Mouse (Mus musculus) CD4-positive, CD25-positive, alpha-beta regulatory T cell, adult 2 months (primary cell): ENCODE data around the gene Lrp2.

Experiments used
- DNase-seq: peaks from one replicate; pipeline ENCODE4 v3.0.0-alpha.2; 2012; ENCODE audit warnings: low read depth, low spot score

Lrp2 gene

DNA sequence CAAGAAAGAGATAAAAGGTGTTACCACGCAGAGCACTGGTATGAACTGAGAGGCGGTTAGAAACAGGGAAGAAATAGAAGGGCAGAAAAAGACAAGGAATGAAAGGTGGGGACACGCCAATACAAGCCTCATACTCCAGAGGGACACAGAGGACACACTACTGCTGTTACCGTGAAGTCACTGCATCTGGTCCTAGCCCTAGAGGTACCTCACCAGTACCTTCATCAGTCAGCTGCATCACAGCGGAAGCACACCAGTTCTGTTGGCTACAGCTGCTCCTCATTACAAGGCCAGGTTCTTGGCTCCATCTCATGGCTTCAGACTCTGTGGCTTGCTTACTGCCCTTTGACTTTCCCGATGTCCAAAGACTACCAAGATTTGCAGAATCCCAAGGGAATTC, 184.0 kb downstream of the Lrp2 start:
- DNase-seq, result no peak

DNA sequence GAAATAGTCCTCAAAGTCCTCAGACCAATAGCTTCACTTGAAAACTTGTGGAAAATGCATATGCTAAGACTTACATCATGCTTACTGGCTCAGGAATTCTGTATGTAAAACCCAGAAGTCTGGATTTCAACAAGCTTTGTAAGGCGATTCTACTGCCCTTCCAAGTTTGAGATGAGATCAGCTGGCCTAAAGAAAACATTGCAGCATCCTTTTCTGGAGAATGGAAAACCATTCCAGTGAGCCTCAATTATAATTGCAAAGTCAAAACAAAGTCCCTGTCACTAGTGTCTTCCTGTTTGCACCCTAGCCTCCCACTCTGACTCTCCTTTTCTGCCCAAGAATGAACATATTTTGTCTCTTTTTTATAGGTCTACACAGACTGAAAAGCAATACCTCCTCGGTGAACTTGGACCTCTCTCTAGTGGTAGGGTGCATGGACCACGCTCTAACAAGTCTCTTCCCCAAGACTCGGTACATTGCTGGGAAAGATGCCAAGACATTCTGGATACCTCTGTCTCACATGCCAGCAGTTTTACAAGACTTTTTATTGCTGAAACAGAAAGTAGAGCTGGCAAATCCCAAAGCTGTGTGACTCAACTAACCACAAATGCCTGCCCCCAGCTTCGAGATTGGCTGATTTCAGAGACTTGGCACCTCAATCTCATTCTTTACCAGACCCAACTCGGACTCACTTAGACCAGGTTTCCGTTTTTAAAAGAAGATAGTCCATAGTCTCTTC, 184.8 kb downstream of the Lrp2 start:
- DNase-seq, result no peak

DNA sequence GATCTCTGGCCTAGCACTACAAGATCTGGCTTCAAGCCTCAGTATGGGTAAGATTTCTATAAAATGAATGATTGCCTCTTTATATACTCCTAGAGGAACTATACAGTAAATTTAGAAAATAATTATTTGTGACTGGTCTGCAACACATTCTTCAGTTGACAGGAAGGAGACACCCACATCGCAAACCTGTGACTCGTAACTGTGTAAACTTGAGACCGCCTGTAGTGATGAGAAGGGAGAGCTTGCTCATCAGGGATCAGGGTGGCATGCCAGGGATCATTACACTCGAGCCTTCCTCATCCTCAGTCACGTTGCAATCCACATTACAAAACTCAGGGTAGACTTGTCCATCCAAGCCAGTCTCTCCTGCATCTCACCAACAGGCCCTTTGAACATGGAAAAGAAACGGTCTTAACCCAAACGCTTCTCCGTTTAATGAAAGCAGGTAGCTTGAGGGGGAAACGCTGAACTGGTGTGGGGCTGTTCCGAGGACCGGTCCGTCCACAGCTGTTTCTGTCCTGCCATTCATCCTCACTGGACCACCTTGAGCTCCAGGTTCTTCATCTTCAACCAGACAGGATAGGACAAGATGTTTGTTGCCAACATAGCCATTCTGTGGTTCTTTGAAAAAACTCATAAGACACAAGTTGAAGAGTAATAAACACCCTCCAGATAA, 189.0 kb downstream of the Lrp2 start:
- no peak for DNase-seq

GRCm38 (mm10) chr2:69395597-69396248, 190.1 kb downstream of the Lrp2 start:
- DNase-seq, result no peak

DNA sequence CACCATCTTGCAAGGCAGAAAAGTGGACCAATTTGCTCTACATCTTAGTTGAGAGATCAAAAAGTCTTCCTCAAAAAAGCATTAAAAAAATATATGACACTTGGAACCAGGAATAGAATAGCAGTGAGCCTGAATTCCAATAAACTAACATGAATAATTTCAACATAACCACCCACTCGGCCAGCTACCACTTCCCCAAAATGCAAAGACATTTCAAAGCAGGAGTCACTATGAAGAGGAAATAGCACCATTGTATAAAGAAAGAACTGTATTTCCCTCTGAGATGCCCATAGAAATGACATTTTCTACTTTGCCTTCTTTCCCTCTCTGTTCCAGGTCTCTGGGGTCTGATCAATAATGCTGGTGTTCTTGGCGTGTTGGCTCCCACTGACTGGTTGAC, 191.9 kb downstream of the Lrp2 start:
- no peak for DNase-seq

DNA sequence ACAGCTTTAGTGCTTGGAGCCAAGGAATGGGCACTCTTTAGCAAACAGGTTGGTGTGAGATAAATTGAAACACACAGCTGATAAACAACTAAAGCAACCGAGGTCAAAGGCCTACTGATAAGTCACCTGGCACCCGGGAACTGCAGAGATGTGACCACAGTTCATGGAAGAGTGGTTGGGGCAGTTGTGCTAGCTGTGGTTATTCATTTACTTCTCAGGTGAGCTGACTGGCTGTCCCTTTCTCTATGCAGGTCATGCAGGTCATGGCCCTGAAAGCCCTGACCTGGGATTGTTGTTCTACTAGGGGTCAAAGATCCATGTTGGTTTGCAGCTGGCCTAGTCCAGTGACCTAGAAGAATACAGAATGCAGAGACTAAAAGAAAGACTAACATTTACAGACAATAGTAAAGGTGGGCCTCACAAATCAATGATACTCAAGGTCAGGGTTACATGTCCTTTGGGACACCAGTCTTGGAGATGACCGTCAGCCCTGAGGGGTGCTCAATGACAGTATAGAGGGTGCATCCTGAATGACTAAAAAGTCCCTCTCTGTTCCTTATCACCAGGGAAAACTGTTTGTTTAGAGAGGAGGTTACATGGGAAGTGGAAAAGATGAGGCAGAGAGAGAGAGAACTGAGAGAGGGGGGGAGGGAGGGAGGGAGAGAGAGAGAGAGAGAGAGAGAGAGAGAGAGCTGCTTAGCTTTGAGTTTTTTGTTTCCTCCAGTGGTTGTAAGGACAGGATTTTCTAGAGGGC, 199.6 kb downstream of the Lrp2 start:
- DNase-seq, result no peak

- DNase-seq, result no peak
These were observed 203.0 kb downstream of the Lrp2 start for GRCm38 (mm10) chr2:69382838-69383237.

- peak; percentile 4 for DNase-seq
These were observed 204.1 kb downstream of the Lrp2 start for GRCm38 (mm10) chr2:69381740-69382139.

- peak; percentile 46 for DNase-seq
These were observed 205.6 kb downstream of the Lrp2 start, which contains the start of gene Dhrs9 for GRCm38 (mm10) chr2:69380281-69380680. Gene Dhrs9, plus strand, starts transcription at chr2:69380445.

DNA sequence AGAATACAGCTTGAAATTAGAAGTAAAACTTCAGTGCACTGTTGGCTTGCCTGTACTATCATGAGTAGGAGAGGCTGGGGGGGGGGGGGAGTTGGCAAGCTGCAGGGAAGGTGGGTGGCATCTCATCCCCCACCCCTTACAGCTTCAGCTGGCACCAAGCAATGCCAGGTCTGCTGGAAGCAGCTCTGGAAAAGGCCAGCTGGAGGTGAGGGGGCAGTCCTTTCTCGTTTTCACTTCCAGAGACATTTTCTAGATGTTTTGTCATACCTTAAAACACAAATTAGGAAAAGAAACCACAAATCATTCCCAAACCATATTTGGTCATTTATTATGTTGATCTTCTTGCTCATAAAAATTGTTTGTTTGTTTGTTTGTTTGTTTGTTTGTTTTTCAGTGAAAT, 206.1 kb downstream of the Lrp2 start:
- no peak for DNase-seq

DNA sequence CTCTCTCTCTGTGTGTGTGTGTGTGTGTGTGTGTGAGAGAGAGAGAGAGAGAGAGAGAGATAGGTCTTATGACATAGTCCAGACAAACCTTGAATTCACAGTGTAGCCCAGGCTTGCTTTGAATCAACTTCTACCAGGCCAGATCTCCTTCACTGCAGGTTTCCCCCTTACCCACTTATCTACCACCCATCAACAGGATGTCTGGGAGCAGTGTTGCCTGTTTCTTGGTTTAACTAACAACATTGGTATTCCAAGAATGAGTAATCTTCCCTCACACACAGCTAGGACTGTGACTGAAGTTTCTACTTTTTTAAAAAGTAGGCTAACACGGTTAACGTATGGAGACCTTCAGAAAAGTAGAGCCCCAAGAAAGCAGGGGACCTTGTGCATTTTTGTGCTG, 209.1 kb downstream of the Lrp2 start:
- DNase-seq, result no peak
